Mouse (Mus musculus) heart, postnatal 0 days (tissue): ENCODE data around the gene Tln2. TPM values are rescaled to one million over a fixed set of nuclear protein-coding genes. Genes with fewer than 3 reads are reported as not detected.

Experiments used
- ATAC-seq: fragments of 200-750 bp; cut with Nextera tagmentation; 2 replicates; pipeline ENCODE4 v1.8.0; 2017; ENCODE audit warnings: low read depth, moderate number of reproducible peaks, moderate library complexity; ENCODE audit not compliant: insufficient read depth
- DNase-seq: peaks from one replicate; pipeline ENCODE4 v3.0.0-alpha.2; 2016; ENCODE audit warnings: low spot score
- H3K27ac ChIP-seq: fragments of 300-500 bp; sonication (generic); 2 replicates; pipeline ENCODE4 v1.5.1; 2014; ENCODE audit warnings: low read depth, mild to moderate bottlenecking
- H3K27me3 ChIP-seq: fragments of 300-500 bp; sonication (generic); 2 replicates; pipeline ENCODE4 v1.6.1; 2014; ENCODE audit warnings: low read length, mixed read lengths; ENCODE audit not compliant: control insufficient read depth, insufficient read depth
- H3K36me3 ChIP-seq: fragments of 300-500 bp; sonication (generic); replicated peaks from 2 replicates; pipeline ENCODE4 v1.6.1; 2014; ENCODE audit warnings: low read length, mixed read lengths; ENCODE audit not compliant: control insufficient read depth, insufficient read depth
- H3K4me1 ChIP-seq: fragments of 300-500 bp; sonication (generic); 2 replicates; pipeline ENCODE4 v1.6.1; 2014; ENCODE audit warnings: antibody characterized with exemption; ENCODE audit not compliant: control insufficient read depth, insufficient read depth
- H3K4me2 ChIP-seq: fragments of 300-500 bp; sonication (generic); 2 replicates; pipeline ENCODE4 v1.6.1; 2014; ENCODE audit warnings: low read depth, mild to moderate bottlenecking, low read length, moderate library complexity
- H3K4me3 ChIP-seq: fragments of 300-500 bp; sonication (generic); 2 replicates; pipeline ENCODE4 v1.5.1; 2014; ENCODE audit warnings: low read depth, low read length
- H3K9ac ChIP-seq: fragments of 300-500 bp; sonication (generic); replicated peaks from 2 replicates; pipeline ENCODE4 v1.6.1; 2014; ENCODE audit warnings: low read depth, low read length, mixed read lengths
- H3K9me3 ChIP-seq: fragments of 300-500 bp; sonication (generic); replicated peaks from 2 replicates; pipeline ENCODE4 v1.6.1; 2016; ENCODE audit warnings: low read length; ENCODE audit not compliant: control insufficient read depth
- CTCF ChIP-seq: IDR thresholded peaks from 2 replicates; pipeline ENCODE4 v1.5.1; 2016; ENCODE audit warnings: antibody characterized with exemption, control low read depth, low read depth
- EP300 ChIP-seq: IDR thresholded peaks from 2 replicates; pipeline ENCODE4 v1.6.1; 2016; ENCODE audit warnings: antibody characterized with exemption, low read depth
- WGBS: fragments of 180-500 bp; shearing (Covaris S2); extraction: QIAGEN DNeasy Blood & Tissue Kit; methylation state at CpG from one replicate; pipeline ENCODE4 v1.1.7; 2014; 5-methylcytosine and 5-hydroxymethylcytosine counted together
- polyA plus RNA-seq: library from polyadenylated mRNA; unstranded; fragments of >200 nt; fragmentation: Nextera tagmentation; extraction: Ambion mirVana; gene quantifications from 2 replicates; pipeline ENCODE4 v1.2.1, GENCODE M21; 2015
- total RNA-seq: library from RNA; depleted of rRNA; stranded (reverse); fragments of >200 nt; gene quantifications from 2 replicates; pipeline ENCODE4 v1.2.3, GENCODE M21; 2014; ENCODE audit warnings: low replicate concordance

Tln2 gene
- total and polyA plus RNA-seq, 2 experiments from 2014 or later = 67.0 to 92.6 TPM

DNA sequence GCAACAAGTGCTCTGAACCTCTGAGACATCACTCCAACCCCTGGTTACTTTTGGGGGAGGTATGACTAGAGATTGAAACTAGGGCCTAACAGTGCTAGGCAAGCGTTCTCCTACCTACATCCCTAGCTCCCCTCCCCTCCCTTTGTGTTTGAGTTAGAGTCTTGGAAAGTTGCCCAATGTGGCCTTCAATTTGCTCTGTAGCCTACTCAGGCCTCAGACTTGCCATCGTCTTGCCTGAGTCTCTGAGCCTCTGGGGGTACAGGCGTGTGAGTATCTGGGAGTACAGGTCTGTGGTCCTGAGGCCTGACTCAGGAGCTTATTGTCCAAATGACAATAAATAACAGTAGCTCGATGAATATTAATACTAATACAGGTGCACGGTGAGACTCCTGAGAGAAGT is 317.8 kb downstream of the Tln2 start:
- no peak for DNase-seq
- TF ChIP-seq CTCF = no peak
- no peak for TF ChIP-seq EP300
- no peak overlapping the region for H3K9ac ChIP-seq
- WGBS = 80% methylated on average over 5 of the region's 5 CpGs
- no peak overlapping the region for H3K4me3 ChIP-seq
- no peak for ATAC-seq
- H3K27me3 ChIP-seq = no peaks in the 10 kb centered on the region
- H3K9me3 ChIP-seq = no peaks in the 10 kb centered on the region
- H3K27ac ChIP-seq = no peak overlapping the region
- no peaks in the 10 kb centered on the region for H3K4me1 ChIP-seq
- H3K36me3 ChIP-seq = peaks cover 46% of the 10 kb centered on the region
- H3K4me2 ChIP-seq = no peak overlapping the region

DNA sequence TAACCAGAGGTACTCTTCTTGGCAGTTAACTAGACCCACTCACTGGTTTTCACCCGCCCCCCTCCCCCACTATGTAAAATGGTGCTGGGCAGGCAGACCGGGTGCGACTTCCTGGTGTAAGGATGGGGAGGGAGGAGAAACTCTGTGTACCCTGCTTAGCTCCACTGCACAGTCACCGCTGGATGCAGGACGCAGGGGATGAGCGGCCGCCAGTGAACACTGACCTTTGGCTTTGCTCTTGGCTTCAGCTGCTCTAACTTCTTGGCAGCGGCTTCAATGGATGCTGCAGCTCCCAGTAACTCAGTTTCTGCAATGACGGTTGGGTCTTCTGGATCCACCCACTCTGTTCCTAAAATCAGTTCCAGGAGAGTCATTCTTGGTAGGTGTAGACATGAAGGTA is 319.0 kb downstream of the Tln2 start:
- no peak overlapping the region for H3K27ac ChIP-seq
- no peak overlapping the region for H3K4me3 ChIP-seq
- no peak for TF ChIP-seq CTCF
- no peak for TF ChIP-seq EP300
- H3K4me1 ChIP-seq = peaks cover 5% of the 10 kb centered on the region
- no peak overlapping the region for H3K4me2 ChIP-seq
- peaks cover 41% of the 10 kb centered on the region for H3K36me3 ChIP-seq
- H3K27me3 ChIP-seq = no peaks in the 10 kb centered on the region
- 68% methylated on average over 9 of the region's 9 CpGs for WGBS
- no peak overlapping the region for H3K9ac ChIP-seq
- H3K9me3 ChIP-seq = no peaks in the 10 kb centered on the region
- no peak for DNase-seq
- ATAC-seq = no peak

DNA sequence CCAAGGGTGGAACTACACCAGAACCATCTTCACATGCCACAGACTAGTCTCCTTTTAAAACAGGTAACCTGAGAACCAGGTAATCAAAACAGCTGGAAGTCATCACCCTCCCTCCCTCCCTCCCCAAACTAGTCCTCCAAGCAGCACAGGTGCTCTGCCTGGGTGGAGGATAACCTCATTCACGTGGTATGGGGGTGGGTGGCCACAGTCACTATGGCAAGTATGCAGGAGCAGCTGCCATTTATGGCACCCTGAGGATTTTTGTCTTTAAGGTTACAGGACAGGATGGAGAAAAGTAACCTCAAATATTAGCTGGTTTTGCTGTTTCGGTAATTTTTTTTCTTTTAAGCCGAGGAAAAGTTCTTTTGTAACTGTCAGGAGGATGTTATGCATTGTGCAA is 322.5 kb downstream of the Tln2 start:
- H3K36me3 ChIP-seq = peaks cover 35% of the 10 kb centered on the region
- WGBS = 68% methylated on average over 3 of the region's 3 CpGs
- ATAC-seq = no peak

DNA sequence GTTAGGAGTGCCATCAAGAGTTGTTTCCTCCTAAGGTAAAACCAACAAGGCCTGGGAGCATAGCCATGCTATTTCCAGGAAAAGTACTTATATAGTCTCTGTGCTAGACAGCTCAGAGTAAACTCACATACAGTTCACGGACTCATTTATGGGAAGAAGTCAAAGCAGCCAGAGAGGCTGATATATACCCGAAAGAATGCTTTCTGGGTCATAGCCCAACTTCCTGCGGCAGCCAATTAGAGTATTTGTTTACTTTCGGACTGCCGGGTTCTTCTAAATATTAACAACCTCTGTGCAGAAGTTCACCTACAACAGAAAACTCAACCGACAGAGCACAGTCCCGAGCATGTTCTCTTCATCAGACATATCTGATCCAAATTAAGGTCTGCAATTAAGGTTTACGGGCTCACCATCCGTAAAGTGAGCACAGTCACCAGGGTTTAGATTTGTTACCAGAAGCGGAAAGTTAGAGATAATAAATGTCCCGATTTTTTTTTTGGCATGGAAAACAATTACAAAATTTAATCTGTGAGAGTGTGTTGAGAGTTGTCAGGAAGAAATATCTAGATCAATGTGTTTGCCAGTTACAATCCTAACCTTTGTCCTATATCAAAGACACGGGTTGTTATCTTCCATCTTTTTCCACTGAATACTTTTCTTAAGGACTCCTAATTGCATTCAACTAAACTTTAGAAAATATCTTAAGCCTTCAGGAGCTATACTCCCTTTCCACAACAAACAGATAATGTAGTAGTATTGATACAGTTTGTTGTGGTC is 323.9 kb downstream of the Tln2 start:
- no peaks in the 10 kb centered on the region for H3K27me3 ChIP-seq
- peaks cover 23% of the 10 kb centered on the region for H3K36me3 ChIP-seq
- H3K4me3 ChIP-seq = no peak overlapping the region
- no peak overlapping the region for H3K9ac ChIP-seq
- no peak overlapping the region for H3K4me2 ChIP-seq
- no peak for ATAC-seq
- peaks cover 5% of the 10 kb centered on the region for H3K4me1 ChIP-seq
- no peak overlapping the region for H3K27ac ChIP-seq
- 66% methylated on average over 12 of the region's 12 CpGs for WGBS
- no peak for DNase-seq
- H3K9me3 ChIP-seq = no peaks in the 10 kb centered on the region
- TF ChIP-seq CTCF = no peak
- no peak for TF ChIP-seq EP300

More for the DNA sequence above, 322.5 kb downstream of the Tln2 start:
- H3K9me3 ChIP-seq = no peaks in the 10 kb centered on the region
- no peak overlapping the region for H3K4me2 ChIP-seq
- DNase-seq = no peak
- H3K27ac ChIP-seq = no peak overlapping the region
- no peak overlapping the region for H3K4me3 ChIP-seq
- TF ChIP-seq EP300 = no peak
- TF ChIP-seq CTCF = no peak
- H3K4me1 ChIP-seq = peaks cover 5% of the 10 kb centered on the region
- no peaks in the 10 kb centered on the region for H3K27me3 ChIP-seq
- no peak overlapping the region for H3K9ac ChIP-seq

DNA sequence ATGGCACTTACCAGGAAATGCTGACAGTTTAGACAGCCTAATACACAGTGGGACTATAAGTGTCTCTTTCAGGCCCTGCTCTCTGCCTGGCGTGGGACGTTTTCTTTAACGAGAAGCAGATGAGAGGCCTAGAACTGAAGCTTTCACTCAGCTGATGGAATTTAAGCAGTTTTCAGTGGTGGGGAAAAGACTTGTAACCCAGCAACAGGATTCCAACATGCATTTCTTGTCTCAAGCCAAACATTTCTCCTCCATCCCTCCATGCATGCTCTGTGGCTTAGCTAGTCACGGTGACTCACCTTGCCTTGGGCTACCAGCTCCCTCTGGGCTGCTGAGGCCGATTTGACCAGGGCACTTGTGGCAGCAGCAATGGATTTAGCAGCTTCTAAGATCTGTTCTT is 330.5 kb downstream of the Tln2 start:
- peaks cover 40% of the 10 kb centered on the region for H3K36me3 ChIP-seq
- WGBS = 78% methylated on average over 5 of the region's 5 CpGs

DNA sequence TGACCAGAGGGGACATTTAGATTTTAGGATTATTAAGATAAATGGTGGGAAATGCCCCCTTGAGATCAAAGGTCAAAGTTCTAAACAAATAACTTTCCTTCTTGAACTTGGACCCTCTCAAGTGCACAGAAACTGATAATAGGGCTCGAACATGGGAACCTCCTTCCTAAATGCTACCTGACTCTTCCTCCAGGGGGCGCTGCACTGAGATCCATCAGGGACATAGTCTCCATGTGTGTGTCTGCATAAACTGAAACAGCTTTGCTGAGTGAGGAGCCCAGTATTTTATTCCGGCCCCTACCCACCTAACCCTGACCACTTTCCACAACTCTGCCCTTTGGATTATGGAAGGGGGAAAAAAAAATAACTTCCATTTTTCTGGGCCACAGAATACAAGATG is 339.1 kb downstream of the Tln2 start:
- ATAC-seq (no peak), DNase-seq (no peak)
- no peak overlapping the region for H3K4me2 ChIP-seq
- no peaks in the 10 kb centered on the region for H3K27me3 ChIP-seq
- no peaks in the 10 kb centered on the region for H3K9me3 ChIP-seq
- no peak overlapping the region for H3K27ac ChIP-seq
- H3K4me1 ChIP-seq = no peaks in the 10 kb centered on the region
- TF ChIP-seq EP300 = no peak
- peak; percentile 54 for TF ChIP-seq CTCF
- H3K9ac ChIP-seq = no peak overlapping the region
- H3K36me3 ChIP-seq = peaks cover 56% of the 10 kb centered on the region
- H3K4me3 ChIP-seq = no peak overlapping the region
- WGBS = 59% methylated on average over 3 of the region's 3 CpGs

More for the DNA sequence above, 330.5 kb downstream of the Tln2 start:
- no peak for DNase-seq
- Histone ChIP-seq H3K9me3 (no peaks in the 10 kb centered on the region), H3K4me2 (no peak overlapping the region), H3K9ac (no peak overlapping the region), H3K27ac (no peak overlapping the region), H3K4me3 (no peak overlapping the region), H3K27me3 (no peaks in the 10 kb centered on the region), H3K4me1 (no peaks in the 10 kb centered on the region; the same call in 1 of the 2 replicates)
- TF ChIP-seq EP300 (no peak), CTCF (no peak)
- no peak for ATAC-seq
